10 mouse cellular contexts compared by ENCODE assay signal in genomic region chr4:134601981-134602380, GRCm38 (mm10). TPM values are rescaled to one million over a fixed set of nuclear protein-coding genes. Genes with fewer than 3 reads are reported as not detected.
DNase-seq lines count a peak whose midpoint lies in the region; ATAC-seq and TF ChIP-seq lines count a peak whose summit lies in the region.
"Had no signal": no experiment of that assay in that cellular context is flagged by ENCODE, and none has a peak within 500 bp of the region (broad histone marks: within the 10 kb centered on the region; RNA-seq: fewer than 3 reads in every experiment).

No protein-coding gene starts in this region.

- no peaks in the 10 kb centered on the region for H3K27me3 ChIP-seq in hindbrain, embryonic 15.5 days
- H3K27me3 ChIP-seq in hindbrain, embryonic 11.5 days (ENCODE audit: control insufficient read depth, insufficient read depth, low read length): no peaks in the 10 kb centered on the region
- H3K27me3 ChIP-seq in stomach, embryonic 15.5 days (replicated peaks): 0 out of 2 replicates have a peak, but pooled peaks cover 2% of the 10 kb centered on the region
- no peaks in the 10 kb centered on the region for H3K27me3 ChIP-seq in stomach, postnatal 0 days (ENCODE audit: control insufficient read depth, insufficient read depth, low read length)
- H3K27me3 ChIP-seq in liver, embryonic 11.5 days (replicated peaks; ENCODE audit: control insufficient read depth, insufficient read depth, low read length): no peaks in the 10 kb centered on the region
- no peaks in the 10 kb centered on the region; the same call in 1 of the 2 replicates for H3K27me3 ChIP-seq in midbrain, postnatal 0 days (ENCODE audit: insufficient read depth, low read length)

- H3K4me2 ChIP-seq in hindbrain, embryonic 15.5 days: no peak overlapping the region
- H3K4me2 ChIP-seq in hindbrain, embryonic 11.5 days (replicated peaks; ENCODE audit: low read depth, low read length): no peak overlapping the region
- H3K4me2 ChIP-seq in stomach, embryonic 15.5 days: no peak overlapping the region
- H3K4me2 ChIP-seq in stomach, postnatal 0 days (replicated peaks; ENCODE audit: low read depth): no peak overlapping the region
- peak overlapping the region; percentile 39 for H3K4me2 ChIP-seq in liver, embryonic 11.5 days
- no peak overlapping the region for H3K4me2 ChIP-seq in midbrain, postnatal 0 days (ENCODE audit: low read depth, low read length, poor library complexity, severe bottlenecking)

- peaks cover 71% of the 10 kb centered on the region for H3K4me1 ChIP-seq in hindbrain, embryonic 15.5 days (replicated peaks)
- H3K4me1 ChIP-seq in hindbrain, embryonic 11.5 days (replicated peaks; ENCODE audit: control insufficient read depth, insufficient read depth, low read length): no peaks in the 10 kb centered on the region
- H3K4me1 ChIP-seq in stomach, embryonic 15.5 days: 0 out of 2 replicates have a peak, but pooled peaks cover 8% of the 10 kb centered on the region
- no peaks in the 10 kb centered on the region for H3K4me1 ChIP-seq in stomach, postnatal 0 days (replicated peaks; ENCODE audit: control insufficient read depth, insufficient read depth)
- peaks cover 38% of the 10 kb centered on the region for H3K4me1 ChIP-seq in liver, embryonic 11.5 days (replicated peaks; ENCODE audit: control insufficient read depth, insufficient read depth, low read length)
- H3K4me1 ChIP-seq in midbrain, postnatal 0 days (ENCODE audit: insufficient read depth, low read length): peaks cover 4% of the 10 kb centered on the region; the same call in 1 of the 2 replicates

- H3K27ac ChIP-seq in hindbrain, embryonic 15.5 days (replicated peaks): 0 out of 2 replicates have a peak overlapping the region, but pooled peaks have one; percentile 35
- no peak overlapping the region for H3K27ac ChIP-seq in hindbrain, embryonic 11.5 days (ENCODE audit: low read depth, low read length)
- no peak overlapping the region for H3K27ac ChIP-seq in stomach, embryonic 15.5 days
- no peak overlapping the region for H3K27ac ChIP-seq in stomach, postnatal 0 days (replicated peaks)
- no peak overlapping the region for H3K27ac ChIP-seq in liver, embryonic 11.5 days (ENCODE audit: low read depth, low read length)
- no peak overlapping the region for H3K27ac ChIP-seq in midbrain, postnatal 0 days (ENCODE audit: low read depth, low read length)

- H3K36me3 ChIP-seq in hindbrain, embryonic 15.5 days: no peaks in the 10 kb centered on the region
- H3K36me3 ChIP-seq in hindbrain, embryonic 11.5 days (ENCODE audit: control insufficient read depth, insufficient read depth, low read length): no peaks in the 10 kb centered on the region
- H3K36me3 ChIP-seq in stomach, embryonic 15.5 days: no peaks in the 10 kb centered on the region
- H3K36me3 ChIP-seq in stomach, postnatal 0 days (ENCODE audit: control insufficient read depth, insufficient read depth, low read length): no peaks in the 10 kb centered on the region
- H3K36me3 ChIP-seq in liver, embryonic 11.5 days (ENCODE audit: control insufficient read depth, insufficient read depth, low read length): no peaks in the 10 kb centered on the region
- H3K36me3 ChIP-seq in midbrain, postnatal 0 days (ENCODE audit: insufficient read depth, low read length): no peaks in the 10 kb centered on the region

- no peak for ATAC-seq in hindbrain, embryonic 15.5 days (ENCODE audit: low FRiP score, low read depth)
- no peak for ATAC-seq in hindbrain, embryonic 11.5 days (ENCODE audit: low FRiP score)
- peak; percentile 32; the same call in 1 of the 2 replicates for ATAC-seq in stomach, embryonic 15.5 days (ENCODE audit: insufficient read depth, low FRiP score, low read depth)
- ATAC-seq in stomach, postnatal 0 days (ENCODE audit: low FRiP score, low TSS enrichment): no peak
- ATAC-seq in liver, embryonic 11.5 days (replicated peaks; ENCODE audit: low FRiP score): peak; percentile 69
- ATAC-seq in midbrain, postnatal 0 days (ENCODE audit: low FRiP score): no peak

- no peak overlapping the region for H3K9ac ChIP-seq in hindbrain, embryonic 15.5 days
- no peak overlapping the region for H3K9ac ChIP-seq in hindbrain, embryonic 11.5 days (ENCODE audit: low read depth, low read length)
- no peak overlapping the region for H3K9ac ChIP-seq in stomach, embryonic 15.5 days
- no peak overlapping the region for H3K9ac ChIP-seq in stomach, postnatal 0 days (ENCODE audit: low read length)
- H3K9ac ChIP-seq in liver, embryonic 11.5 days (ENCODE audit: low read depth, low read length): no peak overlapping the region
- H3K9ac ChIP-seq in midbrain, postnatal 0 days (replicated peaks; ENCODE audit: low read length, poor library complexity, severe bottlenecking): no peak overlapping the region

- no peak for DNase-seq in hindbrain, embryonic 11.5 days (ENCODE audit: low spot score)
- no peak for DNase-seq in stomach, postnatal 0 days (ENCODE audit: low spot score)
- no peak for DNase-seq in liver, embryonic 11.5 days (ENCODE audit: low spot score)
- DNase-seq in thymus, postnatal 10 days (ENCODE audit: low spot score in 2 of 2): no peak
- no peak for DNase-seq in layer of hippocampus, adult 8-10 months (ENCODE audit: low spot score in 2 of 2)
- no peak for DNase-seq in midbrain, postnatal 0 days (ENCODE audit: low spot score)
- DNase-seq: kidney, adult 18-20 months; right cerebral cortex, postnatal 14 days had no signal

- TF ChIP-seq CTCF in stomach, postnatal 0 days (IDR thresholded peaks at IDR 0.05; ENCODE audit: low read depth): no peak
- TF ChIP-seq CTCF in midbrain, postnatal 0 days (IDR thresholded peaks at IDR 0.05): no peak

- WGBS in hindbrain, embryonic 15.5 days: 81% methylated on average over 7 of the region's 7 CpGs
- 72% methylated on average over 7 of the region's 7 CpGs for WGBS in hindbrain, embryonic 11.5 days
- WGBS in stomach, embryonic 15.5 days: 39% methylated on average over 7 of the region's 7 CpGs
- 52% methylated on average over 7 of the region's 7 CpGs for WGBS in stomach, postnatal 0 days
- 22% methylated on average over 7 of the region's 7 CpGs for WGBS in liver, embryonic 11.5 days
- WGBS in midbrain, postnatal 0 days: 78% methylated on average over 7 of the region's 7 CpGs

- H3K9me3 ChIP-seq in hindbrain, embryonic 15.5 days: no peaks in the 10 kb centered on the region
- no peaks in the 10 kb centered on the region for H3K9me3 ChIP-seq in hindbrain, embryonic 11.5 days (ENCODE audit: control insufficient read depth, low read length)
- no peaks in the 10 kb centered on the region for H3K9me3 ChIP-seq in stomach, embryonic 15.5 days
- H3K9me3 ChIP-seq in stomach, postnatal 0 days (ENCODE audit: control insufficient read depth, low read length): no peaks in the 10 kb centered on the region
- no peaks in the 10 kb centered on the region for H3K9me3 ChIP-seq in liver, embryonic 11.5 days (ENCODE audit: control insufficient read depth, low read length)
- no peaks in the 10 kb centered on the region for H3K9me3 ChIP-seq in midbrain, postnatal 0 days (ENCODE audit: low read length)

- no peak for TF ChIP-seq EP300 in stomach, postnatal 0 days (optimal IDR thresholded peaks at IDR 0.05)

- H3K4me3 ChIP-seq in hindbrain, embryonic 15.5 days: no peak overlapping the region
- no peak overlapping the region for H3K4me3 ChIP-seq in hindbrain, embryonic 11.5 days (ENCODE audit: low read depth, low read length)
- H3K4me3 ChIP-seq in stomach, embryonic 15.5 days (replicated peaks): no peak overlapping the region
- no peak overlapping the region for H3K4me3 ChIP-seq in stomach, postnatal 0 days (ENCODE audit: low read depth, low read length)
- no peak overlapping the region for H3K4me3 ChIP-seq in liver, embryonic 11.5 days (ENCODE audit: low read depth, low read length)
- no peak overlapping the region for H3K4me3 ChIP-seq in midbrain, postnatal 0 days (ENCODE audit: low read depth, low read length)

RNA-seq across cellular contexts. Expression of gene Selenon, which starts 50.0 kb away (rescaled TPM):
- polyA plus RNA-seq in hindbrain, embryonic 15.5 days (2015; fragmentation: Nextera tagmentation; extraction: Ambion mirVana): 31.2 and 32.0 TPM in 2 replicates
- polyA plus RNA-seq in hindbrain, embryonic 11.5 days (2014; fragmentation: Nextera tagmentation; extraction: Ambion mirVana): 16.7 and 22.7 TPM in 2 replicates
- polyA plus RNA-seq in stomach, embryonic 15.5 days (2015; fragmentation: Nextera tagmentation; extraction: Ambion mirVana): 33.0 and 37.8 TPM in 2 replicates
- polyA plus RNA-seq in stomach, postnatal 0 days (2015; fragmentation: Nextera tagmentation; extraction: Ambion mirVana): 8.6 and 12.1 TPM in 2 replicates
- 12.4 and 13.1 TPM in 2 replicates for polyA plus RNA-seq in liver, embryonic 11.5 days (2014; fragmentation: Nextera tagmentation; extraction: Ambion mirVana)
- total RNA-seq in layer of hippocampus, adult 8-10 months (2022): 10 to 100 TPM; 18.4 to 22.8 (median 21.2) TPM
- total RNA-seq in midbrain, postnatal 0 days (2014; rRNA removed): 22.8 and 26.1 TPM in 2 replicates
- polyA plus RNA-seq in midbrain, postnatal 0 days (2015; fragmentation: Nextera tagmentation; extraction: Ambion mirVana): 9.1 and 9.4 TPM in 2 replicates

Comparison
In these comparisons a context has a peak if more than half of its experiments do, and no peak if none do; other contexts are left out.
1. ATAC-seq: peak in stomach, embryonic 15.5 days (single experiment) and liver, embryonic 11.5 days (single experiment); none in hindbrain, embryonic 15.5 days (single experiment), hindbrain, embryonic 11.5 days (single experiment), stomach, postnatal 0 days (single experiment) and midbrain, postnatal 0 days (single experiment).